Mouse (Mus musculus) forebrain, embryonic 11.5 days (tissue): ENCODE results near the gene Zfp839. TPM values are rescaled to one million over a fixed set of nuclear protein-coding genes. Genes with fewer than 3 reads are reported as not detected.

Experiments used
- ATAC-seq: fragments of 200-750 bp; cut with Nextera tagmentation; replicated peaks from 2 replicates; pipeline ENCODE4 v1.8.0; 2017; ENCODE audit warnings: moderate TSS enrichment; ENCODE audit not compliant: low FRiP score
- DNase-seq: peaks from one replicate; pipeline ENCODE4 v3.0.0-alpha.2; 2017; ENCODE audit warnings: low spot score
- H3K27ac ChIP-seq: fragments of 300-500 bp; sonication (generic); 2 replicates; pipeline ENCODE4 v1.5.1; 2014; ENCODE audit warnings: low read depth, low read length
- H3K27me3 ChIP-seq: fragments of 300-500 bp; sonication (generic); 2 replicates; pipeline ENCODE4 v1.6.1; 2014; ENCODE audit warnings: mild to moderate bottlenecking, low read length, mixed read lengths; ENCODE audit not compliant: control insufficient read depth, insufficient read depth
- H3K36me3 ChIP-seq: fragments of 300-500 bp; sonication (generic); 2 replicates; pipeline ENCODE4 v1.6.1; 2014; ENCODE audit warnings: mild to moderate bottlenecking, low read length, moderate library complexity, mixed read lengths; ENCODE audit not compliant: control insufficient read depth, insufficient read depth
- H3K4me1 ChIP-seq: fragments of 300-500 bp; sonication (generic); replicated peaks from 2 replicates; pipeline ENCODE4 v1.6.1; 2014; ENCODE audit warnings: low read length, mixed read lengths; ENCODE audit not compliant: control insufficient read depth, insufficient read depth
- H3K4me2 ChIP-seq: fragments of 300-500 bp; sonication (generic); 2 replicates; pipeline ENCODE4 v1.6.1; 2014; ENCODE audit warnings: low read depth, mild to moderate bottlenecking, low read length, moderate library complexity, mixed read lengths; ENCODE audit not compliant: severe bottlenecking
- H3K4me3 ChIP-seq: fragments of 300-500 bp; sonication (generic); 2 replicates; pipeline ENCODE4 v1.5.1; 2014; ENCODE audit warnings: low read depth, low read length
- H3K9ac ChIP-seq: fragments of 300-500 bp; sonication (generic); 2 replicates; pipeline ENCODE4 v1.6.1; 2014; ENCODE audit warnings: low read length
- H3K9me3 ChIP-seq: fragments of 300-500 bp; sonication (generic); 2 replicates; pipeline ENCODE4 v1.6.1; 2016; ENCODE audit warnings: low read length, mixed read lengths; ENCODE audit not compliant: control insufficient read depth
- WGBS: fragments of 180-500 bp; shearing (Covaris S2); extraction: QIAGEN DNeasy Blood & Tissue Kit; methylation state at CpG from one replicate; pipeline ENCODE4 v1.1.7; 2014; 5-methylcytosine and 5-hydroxymethylcytosine counted together
- polyA plus RNA-seq: library from polyadenylated mRNA; unstranded; fragments of >200 nt; fragmentation: Nextera tagmentation; extraction: Ambion mirVana; gene quantifications from 2 replicates; pipeline ENCODE4 v1.2.1, GENCODE M21; 2014

The Zfp839 gene
- polyA plus RNA-seq, 1 experiment from 2014 or later: 3.4 TPM

- Histone ChIP-seq H3K9me3 (no peaks in the 10 kb centered on the region), H3K27ac (no peak overlapping the region), H3K4me1 (no peaks in the 10 kb centered on the region), H3K4me2 (no peak overlapping the region), H3K27me3 (no peaks in the 10 kb centered on the region), H3K36me3 (no peaks in the 10 kb centered on the region), H3K9ac (no peak overlapping the region), H3K4me3 (no peak overlapping the region)
- DNase-seq: no peak
- no peak for ATAC-seq
Measured at GRCm38 (mm10) chr12:110860293-110860692, 10.2 kb downstream of the Zfp839 start.

GRCm38 (mm10) chr12:110861256-110861655 is 11.2 kb downstream of the Zfp839 start:
- no peak for ATAC-seq
- no peak for DNase-seq
- H3K9ac ChIP-seq: no peak overlapping the region
- peaks cover 3% of the 10 kb centered on the region; the same call in 1 of the 2 replicates for H3K4me1 ChIP-seq
- no peak overlapping the region for H3K4me3 ChIP-seq
- H3K27me3 ChIP-seq: no peaks in the 10 kb centered on the region
- WGBS: 62% methylated on average over 7 of the region's 7 CpGs
- H3K36me3 ChIP-seq: no peaks in the 10 kb centered on the region
- no peak overlapping the region for H3K27ac ChIP-seq
- H3K4me2 ChIP-seq: no peak overlapping the region
- no peaks in the 10 kb centered on the region for H3K9me3 ChIP-seq

GRCm38 (mm10) chr12:110864008-110864407 is 14.0 kb downstream of the Zfp839 start:
- no peaks in the 10 kb centered on the region for H3K9me3 ChIP-seq
- H3K4me1 ChIP-seq: peaks cover 3% of the 10 kb centered on the region; the same call in 1 of the 2 replicates
- H3K4me2 ChIP-seq: no peak overlapping the region
- 90% methylated on average over 6 of the region's 6 CpGs for WGBS
- H3K9ac ChIP-seq: no peak overlapping the region
- no peaks in the 10 kb centered on the region for H3K27me3 ChIP-seq
- H3K4me3 ChIP-seq: no peak overlapping the region
- DNase-seq (no peak), ATAC-seq (no peak)
- H3K36me3 ChIP-seq: no peaks in the 10 kb centered on the region
- no peak overlapping the region for H3K27ac ChIP-seq

- no peaks in the 10 kb centered on the region for H3K9me3 ChIP-seq
- peak overlapping the region; percentile 64; the same call in 1 of the 2 replicates for H3K27ac ChIP-seq
- DNase-seq: no peak
- H3K36me3 ChIP-seq: no peaks in the 10 kb centered on the region
- 39% methylated on average over 6 of the region's 6 CpGs for WGBS
- H3K4me2 ChIP-seq: no peak overlapping the region
- ATAC-seq: no peak
- H3K9ac ChIP-seq: no peak overlapping the region
- no peak overlapping the region for H3K4me3 ChIP-seq
- no peaks in the 10 kb centered on the region for H3K27me3 ChIP-seq
- peaks cover 3% of the 10 kb centered on the region; the same call in 1 of the 2 replicates for H3K4me1 ChIP-seq
Measured at GRCm38 (mm10) chr12:110865571-110865970, 15.5 kb downstream of the Zfp839 start.

GRCm38 (mm10) chr12:110865989-110866388 is 15.9 kb downstream of the Zfp839 start:
- H3K9me3 ChIP-seq: no peaks in the 10 kb centered on the region
- ATAC-seq (no peak), DNase-seq (no peak)
- H3K4me2 ChIP-seq: no peak overlapping the region
- H3K4me3 ChIP-seq: no peak overlapping the region
- peaks cover 3% of the 10 kb centered on the region; the same call in 1 of the 2 replicates for H3K4me1 ChIP-seq
- no peaks in the 10 kb centered on the region for H3K27me3 ChIP-seq
- no peaks in the 10 kb centered on the region for H3K36me3 ChIP-seq
- 69% methylated on average over 10 of the region's 10 CpGs for WGBS
- peak overlapping the region; percentile 64; the same call in 1 of the 2 replicates for H3K27ac ChIP-seq
- no peak overlapping the region for H3K9ac ChIP-seq

- Histone ChIP-seq H3K4me3 (no peak overlapping the region), H3K27me3 (no peaks in the 10 kb centered on the region), H3K36me3 (peaks cover 3% of the 10 kb centered on the region; the same call in 1 of the 2 replicates), H3K9ac (no peak overlapping the region), H3K9me3 (no peaks in the 10 kb centered on the region), H3K4me1 (peaks cover 3% of the 10 kb centered on the region; the same call in 1 of the 2 replicates), H3K27ac (no peak overlapping the region), H3K4me2 (no peak overlapping the region)
- ATAC-seq (no peak), DNase-seq (no peak)
- 90% methylated on average over 4 of the region's 4 CpGs for WGBS
Measured at GRCm38 (mm10) chr12:110870107-110870506, 20.1 kb downstream of the Zfp839 start.

- ATAC-seq (no peak), DNase-seq (no peak)
- Histone ChIP-seq H3K9ac (no peak overlapping the region), H3K27me3 (no peaks in the 10 kb centered on the region), H3K27ac (no peak overlapping the region), H3K4me1 (no peaks in the 10 kb centered on the region), H3K9me3 (no peaks in the 10 kb centered on the region), H3K4me2 (no peak overlapping the region), H3K36me3 (peaks cover 6% of the 10 kb centered on the region; the same call in 1 of the 2 replicates), H3K4me3 (no peak overlapping the region)
- WGBS: 95% methylated on average over 5 of the region's 5 CpGs
Measured at GRCm38 (mm10) chr12:110871247-110871646, 21.2 kb downstream of the Zfp839 start.

- Histone ChIP-seq H3K36me3 (peaks cover 8% of the 10 kb centered on the region; the same call in 1 of the 2 replicates), H3K4me3 (no peak overlapping the region), H3K4me2 (no peak overlapping the region), H3K9ac (no peak overlapping the region), H3K9me3 (no peaks in the 10 kb centered on the region), H3K27me3 (no peaks in the 10 kb centered on the region), H3K27ac (no peak overlapping the region), H3K4me1 (no peaks in the 10 kb centered on the region)
- ATAC-seq (no peak), DNase-seq (no peak)
- WGBS: 93% methylated on average over 2 of the region's 2 CpGs
Measured at GRCm38 (mm10) chr12:110875351-110875750, 25.3 kb downstream of the Zfp839 start.

GRCm38 (mm10) chr12:110882291-110882690 is 32.2 kb downstream of the Zfp839 start:
- Histone ChIP-seq H3K27me3 (no peaks in the 10 kb centered on the region), H3K4me2 (no peak overlapping the region), H3K4me3 (no peak overlapping the region), H3K9ac (no peak overlapping the region), H3K9me3 (no peaks in the 10 kb centered on the region), H3K27ac (no peak overlapping the region), H3K4me1 (no peaks in the 10 kb centered on the region), H3K36me3 (peaks cover 3% of the 10 kb centered on the region; the same call in 1 of the 2 replicates)
- WGBS: 88% methylated on average over 7 of the region's 7 CpGs
- no peak for DNase-seq
- no peak for ATAC-seq
